Mouse (Mus musculus) G1E (cell line): ENCODE data around the gene Rars2.

Experiments
- CTCF ChIP-seq: IDR thresholded peaks from 2 replicates; pipeline ENCODE4 v1.5.1; 2012; ENCODE audit warnings: low read depth, low read length, inconsistent platforms, mixed read lengths
- GATA1 ChIP-seq: IDR thresholded peaks from 2 replicates; pipeline ENCODE4 v1.6.1; 2012; ENCODE audit warnings: borderline replicate concordance, low read length, inconsistent platforms, mixed read lengths
- GATA2 ChIP-seq: IDR thresholded peaks from 2 replicates; pipeline ENCODE4 v1.6.1; 2012; ENCODE audit warnings: low read depth, low read length, inconsistent platforms, borderline replicate concordance
- POLR2AphosphoS5 ChIP-seq: IDR thresholded peaks from 2 replicates; pipeline ENCODE4 v1.6.1; 2012; ENCODE audit warnings: low read depth, low read length, inconsistent platforms; ENCODE audit not compliant: insufficient replicate concordance

- TF ChIP-seq CTCF (no peak), POLR2AphosphoS5 (no peak), GATA1 (no peak), GATA2 (no peak)
These were observed 41.3 kb downstream of the Rars2 start for GRCm38 (mm10) chr4:34656101-34656500.
